Mouse (Mus musculus) brain, embryonic 14.5 days (tissue): ENCODE measurements around the gene Gm10719. TPM values are rescaled to one million over a fixed set of nuclear protein-coding genes. Genes with fewer than 3 reads are reported as not detected.
"Not testable (repeated sequence)": the region's sequence is repeated elsewhere in the genome, so short reads cannot be mapped to it uniquely, and the experiment has no call there.

ENCODE experiments used
- DNase-seq: peaks from one replicate; pipeline ENCODE4 v3.0.0-alpha.2; 2011; ENCODE audit warnings: low read depth
- polyA plus RNA-seq: library from polyadenylated mRNA; depleted of rRNA; stranded (reverse); fragments of >200 nt; gene quantifications from 2 replicates; pipeline ENCODE4 v1.2.3, GENCODE M21; 2012; rRNA removed

Gm10719 gene
- 0.72 and 3.2 TPM in 2 replicates for polyA plus RNA-seq

- not testable (repeated sequence) for DNase-seq
These were observed at the start of gene Gm10719 for GRCm38 (mm10) chr9:3017108-3017507. Gene Gm10719, plus strand, starts transcription at chr9:3017408.

- peak; percentile 52 for DNase-seq
These were observed 16.7 kb upstream of the Gm10719 start, which contains the start of gene Gm10722 for GRCm38 (mm10) chr9:3000445-3000972. Gene Gm10722, plus strand, starts transcription at chr9:3000922.

DNA sequence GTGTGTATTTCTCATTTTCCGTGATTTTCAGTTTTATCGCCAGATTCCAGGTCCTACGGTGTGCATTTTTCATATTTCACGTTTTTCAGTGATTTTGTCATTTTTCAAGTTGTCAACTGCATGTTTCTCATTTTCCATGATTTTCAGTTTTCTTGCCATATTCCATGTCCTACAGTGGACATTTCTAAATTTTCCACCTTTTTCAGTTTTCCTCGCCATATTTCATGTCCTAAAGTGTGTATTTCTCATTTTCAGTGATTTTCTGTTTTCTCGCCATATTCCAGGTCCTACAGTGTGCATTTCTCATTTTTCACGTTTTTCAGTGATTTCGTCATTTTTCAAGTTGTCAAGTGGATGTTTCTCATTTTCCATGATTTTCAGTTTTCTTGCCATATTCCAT, 16.2 kb upstream of the Gm10719 start:
- DNase-seq = not testable (repeated sequence)

DNA sequence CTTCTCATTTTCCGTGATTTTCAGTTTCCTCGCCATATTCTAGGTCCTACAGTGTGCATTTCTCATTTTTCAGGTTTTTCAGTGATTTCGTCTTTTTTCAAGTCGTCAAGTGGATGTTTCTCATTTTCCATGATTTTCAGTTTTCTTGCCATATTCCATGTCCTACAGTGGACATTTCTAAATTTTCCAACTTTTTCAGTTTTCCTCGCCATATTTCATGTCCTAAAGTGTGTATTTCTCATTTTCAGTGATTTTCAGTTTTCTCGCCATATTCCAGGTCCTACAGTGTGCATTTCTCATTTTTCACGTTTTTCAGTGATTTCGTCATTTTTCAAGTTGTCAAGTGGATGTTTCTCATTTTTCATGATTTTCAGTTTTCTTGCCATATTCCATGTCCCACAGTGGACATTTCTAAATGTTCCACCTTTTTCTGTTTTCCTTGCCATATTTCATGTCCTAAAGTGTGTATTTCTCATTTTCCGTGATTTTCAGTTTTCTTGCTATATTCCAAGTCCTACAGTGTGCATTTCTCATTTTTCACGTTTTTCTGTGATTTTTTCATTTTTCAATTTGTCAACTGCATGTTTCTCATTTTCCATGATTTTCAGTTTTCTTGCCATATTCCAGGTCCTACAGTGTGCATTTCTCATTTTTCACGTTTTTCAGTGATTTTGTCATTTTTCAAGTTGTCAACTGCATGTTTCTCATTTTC, 15.1 kb upstream of the Gm10719 start:
- peak; percentile 30 for DNase-seq

GRCm38 (mm10) chr9:3002794-3003396, 14.3 kb upstream of the Gm10719 start, which contains the start of gene Gm11168:
Gene Gm11168, plus strand, starts transcription at chr9:3003346.
- DNase-seq = not testable (repeated sequence)

- not testable (repeated sequence) for DNase-seq
These were observed 11.0 kb upstream of the Gm10719 start for GRCm38 (mm10) chr9:3006179-3006578.

GRCm38 (mm10) chr9:3006636-3007035, 10.6 kb upstream of the Gm10719 start:
- DNase-seq = not testable (repeated sequence)

DNA sequence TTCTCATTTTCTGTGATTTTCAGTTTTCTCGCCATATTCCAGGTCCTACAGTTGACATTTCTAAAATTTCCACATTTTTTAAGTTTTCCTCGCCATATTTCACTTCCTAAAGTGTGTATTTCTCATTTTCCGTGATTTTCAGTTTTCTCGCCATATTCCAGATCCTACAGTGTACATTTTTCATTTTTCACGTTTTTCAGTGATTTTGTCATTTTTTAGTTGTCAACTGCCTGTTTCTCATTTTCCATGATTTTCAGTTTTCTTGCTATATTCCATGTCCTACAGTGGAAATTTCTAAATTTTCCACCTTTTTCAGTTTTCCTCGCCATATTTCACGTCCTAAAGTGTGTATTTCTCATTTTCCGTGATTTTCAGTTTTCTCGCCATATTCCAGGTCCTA, 9.9 kb upstream of the Gm10719 start:
- peak; percentile 16 for DNase-seq

GRCm38 (mm10) chr9:3009331-3009730, 7.9 kb upstream of the Gm10719 start:
- not testable (repeated sequence) for DNase-seq

DNA sequence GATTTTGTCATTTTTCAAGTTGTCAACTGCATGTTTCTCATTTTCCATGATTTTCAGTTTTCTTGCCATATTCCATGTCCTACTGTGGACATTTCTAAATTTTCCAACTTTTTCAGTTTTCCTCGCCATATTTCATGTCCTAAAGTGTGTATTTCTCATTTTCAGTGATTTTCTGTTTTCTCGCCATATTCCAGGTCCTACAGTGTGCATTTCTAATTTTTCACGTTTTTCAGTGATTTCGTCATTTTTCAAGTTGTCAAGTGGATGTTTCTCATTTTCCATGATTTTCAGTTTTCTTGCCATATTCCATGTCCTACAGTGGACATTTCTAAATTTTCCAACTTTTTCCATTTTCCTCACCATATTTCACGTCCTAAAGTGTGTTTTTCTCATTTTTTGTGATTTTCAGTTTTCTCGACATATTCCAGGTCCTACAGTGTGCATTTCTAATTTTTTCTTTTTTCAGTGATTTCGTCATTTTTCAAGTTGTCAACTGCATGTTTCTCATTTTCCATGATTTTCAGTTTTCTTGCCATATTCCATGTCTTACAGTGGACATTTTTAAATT, 5.1 kb upstream of the Gm10719 start:
- not testable (repeated sequence) for DNase-seq

DNA sequence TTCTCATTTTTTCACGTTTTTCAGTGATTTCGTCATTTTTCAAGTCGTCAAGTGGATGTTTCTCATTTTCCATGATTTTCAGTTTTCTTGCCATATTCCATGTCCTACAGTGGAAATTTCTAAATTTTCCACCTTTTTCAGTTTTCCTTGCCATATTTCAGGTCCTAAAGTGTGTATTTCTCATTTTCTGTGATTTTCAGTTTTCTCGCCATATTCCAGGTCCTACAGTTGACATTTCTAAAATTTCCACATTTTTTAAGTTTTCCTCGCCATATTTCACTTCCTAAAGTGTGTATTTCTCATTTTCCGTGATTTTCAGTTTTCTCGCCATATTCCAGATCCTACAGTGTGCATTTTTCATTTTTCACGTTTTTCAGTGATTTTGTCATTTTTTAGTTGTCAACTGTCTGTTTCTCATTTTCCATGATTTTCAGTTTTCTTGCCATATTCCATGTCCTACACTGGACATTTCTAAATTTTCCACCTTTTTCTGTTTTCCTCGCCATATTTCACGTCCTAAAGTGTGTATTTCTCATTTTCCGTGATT, 4.4 kb upstream of the Gm10719 start, which contains the start of gene Gm10721:
Gm10721 (plus strand) TSS at position 408 of the 547 bp plus-strand sequence.
- not testable (repeated sequence) for DNase-seq

- DNase-seq = not testable (repeated sequence)
These were observed 1.9 kb upstream of the Gm10719 start, which contains the start of gene Gm10720 for GRCm38 (mm10) chr9:3015354-3015753. Gene Gm10720, plus strand, starts transcription at chr9:3015654.

DNA sequence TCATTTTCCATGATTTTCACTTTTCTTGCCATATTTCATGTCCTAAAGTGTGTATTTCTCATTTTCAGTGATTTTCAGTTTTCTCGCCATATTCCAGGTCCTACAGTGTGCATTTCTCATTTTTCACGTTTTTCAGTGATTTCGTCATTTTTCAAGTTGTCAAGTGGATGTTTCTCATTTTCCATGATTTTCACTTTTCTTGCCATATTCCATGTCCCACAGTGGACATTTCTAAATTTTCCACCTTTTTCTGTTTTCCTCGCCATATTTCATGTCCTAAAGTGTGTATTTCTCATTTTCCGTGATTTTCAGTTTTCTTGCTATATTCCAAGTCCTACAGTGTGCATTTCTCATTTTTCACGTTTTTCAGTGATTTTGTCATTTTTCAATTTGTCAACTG, 1.3 kb upstream of the Gm10719 start:
- not testable (repeated sequence) for DNase-seq

- not testable (repeated sequence) for DNase-seq
These were observed 1.7 kb downstream of the Gm10719 start for GRCm38 (mm10) chr9:3018944-3019343.

- DNase-seq = not testable (repeated sequence)
These were observed 2.9 kb downstream of the Gm10719 start for GRCm38 (mm10) chr9:3019835-3020727.

GRCm38 (mm10) chr9:3022316-3023008, 5.3 kb downstream of the Gm10719 start:
- not testable (repeated sequence) for DNase-seq

DNA sequence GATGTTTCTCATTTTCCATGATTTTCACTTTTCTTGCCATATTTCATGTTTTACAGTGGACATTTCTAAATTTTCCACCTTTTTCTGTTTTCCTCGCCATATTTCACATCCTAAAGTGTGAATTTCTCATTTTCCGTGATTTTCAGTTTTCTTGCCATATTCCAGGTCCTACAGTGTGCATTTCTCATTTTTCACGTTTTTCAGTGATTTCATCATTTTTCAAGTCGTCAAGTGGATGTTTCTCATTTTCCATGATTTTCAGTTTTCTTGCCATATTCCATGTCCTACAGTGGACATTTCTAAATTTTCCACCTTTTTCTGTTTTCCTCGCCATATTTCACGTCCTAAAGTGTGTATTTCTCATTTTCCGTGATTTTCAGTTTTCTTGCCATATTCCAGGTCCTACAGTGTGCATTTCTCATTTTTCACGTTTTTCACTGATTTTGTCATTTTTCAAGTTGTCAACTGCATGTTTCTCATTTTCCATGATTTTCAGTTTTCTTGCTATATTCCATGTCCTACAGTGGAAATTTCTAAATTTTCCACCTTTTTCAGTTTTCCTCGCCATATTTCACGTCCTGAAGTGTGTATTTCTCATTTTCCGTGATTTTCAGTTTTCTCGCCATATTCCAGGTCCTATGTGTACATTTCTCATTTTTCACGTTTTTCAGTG, 6.2 kb downstream of the Gm10719 start, which contains the start of gene Gm10718:
Gm10718 (plus strand) TSS at position 236 of the 673 bp plus-strand sequence.
- not testable (repeated sequence) for DNase-seq

GRCm38 (mm10) chr9:3023985-3024648, 6.9 kb downstream of the Gm10719 start:
- not testable (repeated sequence) for DNase-seq
